Mouse (Mus musculus) adrenal gland, postnatal 25 days (tissue): ENCODE measurements around the gene Muc1. TPM values are rescaled to one million over a fixed set of nuclear protein-coding genes. Genes with fewer than 3 reads are reported as not detected.
A peak's percentile ranks its signal among the peaks of the same experiment; 100 is the strongest.

ENCODE experiments used
- DNase-seq: peaks from one replicate; pipeline ENCODE4 v3.0.0; 2021; ENCODE audit warnings: mixed read lengths
- total RNA-seq: library from RNA; stranded (reverse); gene quantifications from 2 replicates; pipeline ENCODE4 v1.2.3, GENCODE M21; 2021

Gene Muc1
- total RNA-seq, 1 experiment from 2014 or later, result not detected

GRCm38 (mm10) chr3:89236516-89236915, 7.7 kb downstream of the Muc1 start:
- no peak for DNase-seq

GRCm38 (mm10) chr3:89237682-89238081, 8.8 kb downstream of the Muc1 start:
- no peak for DNase-seq

GRCm38 (mm10) chr3:89238494-89238893, 9.6 kb downstream of the Muc1 start:
- DNase-seq, result no peak

- peak; percentile 43 for DNase-seq
Measured at GRCm38 (mm10) chr3:89242331-89242895, 13.6 kb downstream of the Muc1 start.

- DNase-seq, result no peak
Measured at GRCm38 (mm10) chr3:89243609-89244008, 14.8 kb downstream of the Muc1 start.

GRCm38 (mm10) chr3:89244158-89244981, 15.5 kb downstream of the Muc1 start:
- no peak for DNase-seq

- DNase-seq, result peak; percentile 31
Measured at GRCm38 (mm10) chr3:89244982-89245687, 16.3 kb downstream of the Muc1 start.

- no peak for DNase-seq
Measured at GRCm38 (mm10) chr3:89245688-89246171, 16.9 kb downstream of the Muc1 start, which contains the start of gene Krtcap2. Krtcap2 (plus strand) TSS chr3:89245966.

GRCm38 (mm10) chr3:89246261-89247100, 17.6 kb downstream of the Muc1 start, which contains the start of gene Trim46:
Trim46 (minus strand) TSS chr3:89246309.
- DNase-seq, result peak; percentile 90

GRCm38 (mm10) chr3:89247466-89247865, 18.6 kb downstream of the Muc1 start:
- no peak for DNase-seq

- DNase-seq, result peak; percentile 58
Measured at GRCm38 (mm10) chr3:89250435-89251040, 21.7 kb downstream of the Muc1 start.

- peak; percentile 37 for DNase-seq
Measured at GRCm38 (mm10) chr3:89251365-89251895, 22.6 kb downstream of the Muc1 start.

- DNase-seq, result no peak
Measured at GRCm38 (mm10) chr3:89254994-89255393, 26.1 kb downstream of the Muc1 start.

- no peak for DNase-seq
Measured at GRCm38 (mm10) chr3:89256177-89256576, 27.3 kb downstream of the Muc1 start.

GRCm38 (mm10) chr3:89259076-89259475, 30.2 kb downstream of the Muc1 start, which contains the start of gene Dpm3:
Dpm3 (plus strand) TSS chr3:89259358.
- no peak for DNase-seq

- no peak for DNase-seq
Measured at GRCm38 (mm10) chr3:89260211-89260610, 31.4 kb downstream of the Muc1 start.

GRCm38 (mm10) chr3:89262417-89262816, 33.6 kb downstream of the Muc1 start:
- no peak for DNase-seq

- peak; percentile 74 for DNase-seq
Measured at GRCm38 (mm10) chr3:89266439-89266893, 37.6 kb downstream of the Muc1 start.

GRCm38 (mm10) chr3:89268916-89269315, 40.1 kb downstream of the Muc1 start:
- no peak for DNase-seq

- peak; percentile 92 for DNase-seq
Measured at GRCm38 (mm10) chr3:89270051-89270755, 41.3 kb downstream of the Muc1 start, which contains the start of gene Slc50a1. Slc50a1 (minus strand) TSS chr3:89270570.
